Mouse (Mus musculus) thymus, adult 2 months (tissue): ENCODE measurements around the gene Gm3173. TPM values are rescaled to one million over a fixed set of nuclear protein-coding genes. Genes with fewer than 3 reads are reported as not detected.
"Not testable (repeated sequence)": the region's sequence is repeated elsewhere in the genome, so short reads cannot be mapped to it uniquely, and the experiment has no call there.

Experiments
- DNase-seq: peaks from one replicate; pipeline ENCODE4 v3.0.0; 2021
- H3K27ac ChIP-seq: fragments of 200-500 bp; 2 replicates; pipeline ENCODE4 v1.5.1; 2012; ENCODE audit warnings: low read length, control low read depth; ENCODE audit not compliant: control insufficient read depth, insufficient read depth
- H3K27me3 ChIP-seq: fragments of 200-500 bp; 2 replicates; pipeline ENCODE4 v1.6.1; 2012; ENCODE audit warnings: mild to moderate bottlenecking, low read length, moderate library complexity, mixed read lengths; ENCODE audit not compliant: control insufficient read depth, insufficient read depth
- H3K36me3 ChIP-seq: fragments of 200-500 bp; 2 replicates; pipeline ENCODE4 v1.6.1; 2012; ENCODE audit warnings: mild to moderate bottlenecking, low read length, moderate library complexity; ENCODE audit not compliant: control insufficient read depth, insufficient read depth
- H3K4me1 ChIP-seq: fragments of 200-500 bp; replicated peaks from 2 replicates; pipeline ENCODE4 v1.6.1; 2012; ENCODE audit warnings: low read length; ENCODE audit not compliant: control insufficient read depth, insufficient read depth
- H3K4me3 ChIP-seq: fragments of 200-500 bp; 2 replicates; pipeline ENCODE4 v1.5.1; 2012; ENCODE audit warnings: mild to moderate bottlenecking, low read length, control low read depth, moderate library complexity; ENCODE audit not compliant: control insufficient read depth, insufficient read depth
- WGBS: fragments of 180-500 bp; shearing (Covaris S2); methylation state at CpG from one replicate; pipeline ENCODE4 v1.1.7; 2018; 5-methylcytosine and 5-hydroxymethylcytosine counted together
- polyA plus RNA-seq: library from polyadenylated mRNA; depleted of rRNA; stranded (reverse); fragments of >200 nt; gene quantifications from 2 replicates; pipeline ENCODE4 v1.2.3, GENCODE M21; 2012; rRNA removed

Gm3173 gene
- polyA plus RNA-seq = not detected in 2 replicates

GRCm38 (mm10) chr14:4430692-4431091, at the start of gene Gm3173:
Gene Gm3173 (plus strand): TSS chr14:4430992.
- H3K27me3 ChIP-seq, H3K4me3 ChIP-seq, H3K4me1 ChIP-seq, H3K36me3 ChIP-seq, DNase-seq, H3K27ac ChIP-seq: not testable (repeated sequence)

- not testable (repeated sequence) for DNase-seq, H3K4me3 ChIP-seq, H3K4me1 ChIP-seq, H3K27ac ChIP-seq, H3K36me3 ChIP-seq, H3K27me3 ChIP-seq
Measured at GRCm38 (mm10) chr14:4385606-4386005, 45.2 kb upstream of the Gm3173 start.

- not testable (repeated sequence) for DNase-seq, H3K4me3 ChIP-seq, H3K4me1 ChIP-seq, H3K27me3 ChIP-seq, H3K27ac ChIP-seq, H3K36me3 ChIP-seq
- 96% methylated on average over 4 of the region's 6 CpGs for WGBS
Measured at GRCm38 (mm10) chr14:4392841-4393530, 37.8 kb upstream of the Gm3173 start.

GRCm38 (mm10) chr14:4397226-4397625, 33.6 kb upstream of the Gm3173 start, which contains the start of gene Gm3159:
Gene Gm3159 (plus strand): TSS chr14:4397526.
- H3K27ac ChIP-seq, DNase-seq, H3K4me1 ChIP-seq, H3K27me3 ChIP-seq, H3K36me3 ChIP-seq, H3K4me3 ChIP-seq: not testable (repeated sequence)
- WGBS = 82% methylated on average over 3 of the region's 3 CpGs

- not testable (repeated sequence) for H3K4me3 ChIP-seq, H3K27ac ChIP-seq, DNase-seq, H3K27me3 ChIP-seq, H3K4me1 ChIP-seq, H3K36me3 ChIP-seq
Measured at GRCm38 (mm10) chr14:4398624-4399023, 32.2 kb upstream of the Gm3173 start.

- H3K4me3 ChIP-seq, H3K36me3 ChIP-seq, H3K27me3 ChIP-seq, H3K27ac ChIP-seq, DNase-seq, H3K4me1 ChIP-seq: not testable (repeated sequence)
- WGBS = 92% methylated on average over 5 of the region's 5 CpGs
Measured at GRCm38 (mm10) chr14:4400115-4400789, 30.5 kb upstream of the Gm3173 start.

- 67% methylated on average over 5 of the region's 5 CpGs for WGBS
- H3K4me1 ChIP-seq, H3K27ac ChIP-seq, H3K27me3 ChIP-seq, H3K36me3 ChIP-seq, DNase-seq, H3K4me3 ChIP-seq: not testable (repeated sequence)
Measured at GRCm38 (mm10) chr14:4401245-4401644, 29.5 kb upstream of the Gm3173 start.

- H3K27ac ChIP-seq, H3K4me1 ChIP-seq, H3K36me3 ChIP-seq, H3K27me3 ChIP-seq, H3K4me3 ChIP-seq, DNase-seq: not testable (repeated sequence)
Measured at GRCm38 (mm10) chr14:4403840-4404239, 27.0 kb upstream of the Gm3173 start.

- not testable (repeated sequence) for H3K27me3 ChIP-seq, H3K4me3 ChIP-seq, DNase-seq, H3K27ac ChIP-seq, H3K4me1 ChIP-seq, H3K36me3 ChIP-seq
- WGBS = 55% methylated on average over 1 of the region's 1 CpGs
Measured at GRCm38 (mm10) chr14:4409939-4410338, 20.9 kb upstream of the Gm3173 start.

- H3K27me3 ChIP-seq, H3K4me3 ChIP-seq, H3K36me3 ChIP-seq, H3K4me1 ChIP-seq, H3K27ac ChIP-seq, DNase-seq: not testable (repeated sequence)
- WGBS = 10% methylated on average over 43 of the region's 59 CpGs
Measured at GRCm38 (mm10) chr14:4414965-4415835, 15.6 kb upstream of the Gm3173 start, which contains the start of gene Gm3164. Gene Gm3164 (plus strand): TSS chr14:4415448.
